Comparison of ENCODE assay signal across 8 mouse cellular contexts in genomic region chr10:79996272-79997033, GRCm38 (mm10). TPM values are rescaled to one million over a fixed set of nuclear protein-coding genes. Genes with fewer than 3 reads are reported as not detected.
DNase-seq lines count a peak whose midpoint lies in the region; ATAC-seq and TF ChIP-seq lines count a peak whose summit lies in the region.

Abca7 (plus strand) TSS chr10:79996494.

- H3K9ac ChIP-seq in ES-Bruce4 (ENCODE audit: low read depth, poor library complexity, severe bottlenecking) = peak within 1 kb of the TSS; percentile 75
- peak within 1 kb of the TSS; percentile 50 for H3K9ac ChIP-seq in forebrain, embryonic 12.5 days
- peak within 1 kb of the TSS; percentile 58 for H3K9ac ChIP-seq in heart, postnatal 0 days (replicated peaks; ENCODE audit: low read depth, low read length)
- H3K9ac ChIP-seq in liver, embryonic 15.5 days = peak within 1 kb of the TSS; percentile 86
- H3K9ac ChIP-seq in neural tube, embryonic 11.5 days (ENCODE audit: low read length) = peak within 1 kb of the TSS; percentile 41
- H3K9ac ChIP-seq in stomach, embryonic 16.5 days (ENCODE audit: low read length) = peak within 1 kb of the TSS; percentile 72

- ATAC-seq in forebrain, embryonic 12.5 days (ENCODE audit: low FRiP score) = peak; percentile 90
- peak; percentile 89 for ATAC-seq in heart, postnatal 0 days (ENCODE audit: insufficient read depth, low read depth)
- ATAC-seq in liver, embryonic 15.5 days (ENCODE audit: insufficient read depth) = peak; percentile 85
- peak; percentile 75 for ATAC-seq in neural tube, embryonic 11.5 days (ENCODE audit: insufficient read depth, low FRiP score, low TSS enrichment)
- ATAC-seq in stomach, embryonic 16.5 days (ENCODE audit: insufficient read depth, low FRiP score) = peak; percentile 91

- H3K4me1 ChIP-seq in ES-Bruce4 (ENCODE audit: control insufficient read depth, insufficient read depth, low read length) = no peaks in the 10 kb centered on the region
- peaks cover 21% of the 10 kb centered on the region for H3K4me1 ChIP-seq in forebrain, embryonic 12.5 days
- H3K4me1 ChIP-seq in heart, postnatal 0 days (ENCODE audit: control insufficient read depth, insufficient read depth) = peaks cover 12% of the 10 kb centered on the region; the same call in 1 of the 2 replicates
- H3K4me1 ChIP-seq in liver, embryonic 15.5 days (replicated peaks) = peaks cover 71% of the 10 kb centered on the region
- peaks cover 5% of the 10 kb centered on the region; the same call in 1 of the 2 replicates for H3K4me1 ChIP-seq in neural tube, embryonic 11.5 days (ENCODE audit: control insufficient read depth, insufficient read depth, low read length)
- peaks cover 14% of the 10 kb centered on the region for H3K4me1 ChIP-seq in stomach, embryonic 16.5 days (ENCODE audit: control insufficient read depth, insufficient read depth, low read length)

- under 1% methylated on average over 34 of the region's 34 CpGs for WGBS in forebrain, embryonic 12.5 days
- under 1% methylated on average over 34 of the region's 34 CpGs for WGBS in heart, postnatal 0 days
- WGBS in liver, embryonic 15.5 days (ENCODE audit: insufficient replicate concordance) = under 1% methylated on average over 34 of the region's 34 CpGs
- WGBS in neural tube, embryonic 11.5 days = under 1% methylated on average over 34 of the region's 34 CpGs
- WGBS in stomach, embryonic 16.5 days = under 1% methylated on average over 34 of the region's 34 CpGs

- no peaks in the 10 kb centered on the region for H3K36me3 ChIP-seq in ES-Bruce4 (ENCODE audit: control insufficient read depth, insufficient read depth, low read length, poor library complexity, severe bottlenecking)
- H3K36me3 ChIP-seq in forebrain, embryonic 12.5 days (replicated peaks) = no peaks in the 10 kb centered on the region
- peaks cover 41% of the 10 kb centered on the region for H3K36me3 ChIP-seq in heart, postnatal 0 days (replicated peaks; ENCODE audit: control insufficient read depth, insufficient read depth, low read length)
- peaks cover 54% of the 10 kb centered on the region for H3K36me3 ChIP-seq in liver, embryonic 15.5 days (replicated peaks)
- no peaks in the 10 kb centered on the region; the same call in 1 of the 2 replicates for H3K36me3 ChIP-seq in neural tube, embryonic 11.5 days (ENCODE audit: control insufficient read depth, insufficient read depth, low read length)
- peaks cover 20% of the 10 kb centered on the region for H3K36me3 ChIP-seq in stomach, embryonic 16.5 days (ENCODE audit: control insufficient read depth, insufficient read depth, low read length)

- TF ChIP-seq EP300 in ES-Bruce4 (IDR thresholded peaks at IDR 0.05; ENCODE audit: insufficient read depth, low read depth, low read length) = no peak
- no peak for TF ChIP-seq EP300 in heart, postnatal 0 days (IDR thresholded peaks at IDR 0.05; ENCODE audit: low read depth)

- H3K4me2 ChIP-seq in forebrain, embryonic 12.5 days = peak within 1 kb of the TSS; percentile 76
- peak within 1 kb of the TSS; percentile 89 for H3K4me2 ChIP-seq in heart, postnatal 0 days (ENCODE audit: low read depth, low read length)
- H3K4me2 ChIP-seq in liver, embryonic 15.5 days = peak within 1 kb of the TSS; percentile 85
- H3K4me2 ChIP-seq in neural tube, embryonic 11.5 days (ENCODE audit: low read depth) = peak within 1 kb of the TSS; percentile 64
- peak within 1 kb of the TSS; percentile 88 for H3K4me2 ChIP-seq in stomach, embryonic 16.5 days (ENCODE audit: low read depth, low read length)

- no peak for TF ChIP-seq CTCF in ES-Bruce4 (IDR thresholded peaks at IDR 0.05; ENCODE audit: low read depth, low read length)
- no peak for TF ChIP-seq CTCF in heart, postnatal 0 days (IDR thresholded peaks at IDR 0.05; ENCODE audit: low read depth)

- TF ChIP-seq POLR2A in ES-Bruce4 (IDR thresholded peaks at IDR 0.05; ENCODE audit: insufficient read depth, low read length) = peak; percentile 5

- no peaks in the 10 kb centered on the region for H3K27me3 ChIP-seq in ES-Bruce4 (ENCODE audit: control insufficient read depth, insufficient read depth, low read length, poor library complexity, severe bottlenecking)
- H3K27me3 ChIP-seq in forebrain, embryonic 12.5 days = peaks cover 36% of the 10 kb centered on the region
- H3K27me3 ChIP-seq in heart, postnatal 0 days (ENCODE audit: control insufficient read depth, insufficient read depth, low read length) = no peaks in the 10 kb centered on the region
- no peaks in the 10 kb centered on the region for H3K27me3 ChIP-seq in liver, embryonic 15.5 days
- H3K27me3 ChIP-seq in neural tube, embryonic 11.5 days (ENCODE audit: control insufficient read depth, insufficient read depth, low read length) = no peaks in the 10 kb centered on the region
- no peaks in the 10 kb centered on the region for H3K27me3 ChIP-seq in stomach, embryonic 16.5 days (ENCODE audit: control insufficient read depth, insufficient read depth, low read length)

- peak within 1 kb of the TSS; percentile 96 for H3K4me3 ChIP-seq in ES-Bruce4 (ENCODE audit: low read depth, low read length)
- H3K4me3 ChIP-seq in forebrain, embryonic 12.5 days (replicated peaks) = peak within 1 kb of the TSS; percentile 47
- peak within 1 kb of the TSS; percentile 59 for H3K4me3 ChIP-seq in heart, postnatal 0 days (ENCODE audit: low read depth, low read length)
- H3K4me3 ChIP-seq in liver, embryonic 15.5 days (replicated peaks) = peak within 1 kb of the TSS; percentile 80
- peak within 1 kb of the TSS; percentile 42 for H3K4me3 ChIP-seq in neural tube, embryonic 11.5 days (ENCODE audit: low read depth, low read length)
- peak within 1 kb of the TSS; percentile 50 for H3K4me3 ChIP-seq in stomach, embryonic 16.5 days (replicated peaks; ENCODE audit: low read length)

- no peaks in the 10 kb centered on the region for H3K9me3 ChIP-seq in ES-Bruce4 (replicated peaks; ENCODE audit: control insufficient read depth, insufficient read depth, low read length, poor library complexity, severe bottlenecking)
- H3K9me3 ChIP-seq in forebrain, embryonic 12.5 days = peaks cover 3% of the 10 kb centered on the region; the same call in 1 of the 2 replicates
- H3K9me3 ChIP-seq in heart, postnatal 0 days (replicated peaks; ENCODE audit: control insufficient read depth, low read length) = no peaks in the 10 kb centered on the region
- H3K9me3 ChIP-seq in liver, embryonic 15.5 days (replicated peaks) = no peaks in the 10 kb centered on the region
- H3K9me3 ChIP-seq in neural tube, embryonic 11.5 days (ENCODE audit: control insufficient read depth, low read length) = peaks cover 3% of the 10 kb centered on the region; the same call in 1 of the 2 replicates
- peaks cover 3% of the 10 kb centered on the region; the same call in 1 of the 2 replicates for H3K9me3 ChIP-seq in stomach, embryonic 16.5 days (replicated peaks; ENCODE audit: control insufficient read depth, low read length)

- DNase-seq in c-Kit-positive CD71-positive TER-119-positive erythroid progenitor cells, embryonic 14.5 days (ENCODE audit: low spot score) = peak; percentile 97
- peak; percentile 93 for DNase-seq in heart, postnatal 0 days (ENCODE audit: low spot score)
- DNase-seq in kidney, postnatal 4 days = peak; percentile 99
- DNase-seq in neural tube, embryonic 11.5 days (ENCODE audit: low spot score) = peak; percentile 97

- no peak within 1 kb of the TSS for H3K27ac ChIP-seq in ES-Bruce4 (ENCODE audit: insufficient read depth, low read length)
- H3K27ac ChIP-seq in forebrain, embryonic 12.5 days = peak within 1 kb of the TSS; percentile 67
- H3K27ac ChIP-seq in heart, postnatal 0 days (ENCODE audit: low read depth) = peak within 1 kb of the TSS; percentile 52; the same call in 1 of the 2 replicates
- H3K27ac ChIP-seq in liver, embryonic 15.5 days (replicated peaks) = peak within 1 kb of the TSS; percentile 92
- peak within 1 kb of the TSS; percentile 23; the same call in 1 of the 2 replicates for H3K27ac ChIP-seq in neural tube, embryonic 11.5 days (ENCODE audit: low read depth, low read length)
- peak within 1 kb of the TSS; percentile 63 for H3K27ac ChIP-seq in stomach, embryonic 16.5 days (ENCODE audit: low read length)

RNA-seq across cellular contexts. Expression of gene Abca7, which starts in this region (rescaled TPM):
- 10.6 and 11.0 TPM in 2 replicates for polyA plus RNA-seq in ES-Bruce4 (2011; ENCODE audit: insufficient read depth, insufficient read length, low read depth, missing spikeins)
- polyA plus RNA-seq in forebrain, embryonic 12.5 days (2016; fragmentation: Nextera tagmentation; extraction: Ambion mirVana) = 5.8 and 5.9 TPM in 2 replicates
- 10.4 and 11.4 TPM in 2 replicates for total RNA-seq in heart, postnatal 0 days (2014; rRNA removed; ENCODE audit: low replicate concordance)
- polyA plus RNA-seq in heart, postnatal 0 days (2015; fragmentation: Nextera tagmentation; extraction: Ambion mirVana) = 1.9 TPM in 2 replicates
- 7.5 and 9.0 TPM in 2 replicates for polyA plus RNA-seq in liver, embryonic 15.5 days (2015; fragmentation: Nextera tagmentation; extraction: Ambion mirVana)
- 4.3 and 7.0 TPM in 2 replicates for polyA plus RNA-seq in neural tube, embryonic 11.5 days (2014; fragmentation: Nextera tagmentation; extraction: Ambion mirVana)
- polyA plus RNA-seq in stomach, embryonic 16.5 days (2015; fragmentation: Nextera tagmentation; extraction: Ambion mirVana) = 6.3 and 7.4 TPM in 2 replicates

Comparison
In these comparisons a context has a peak if more than half of its experiments do, and no peak if none do; other contexts are left out.
1. H3K4me3 ChIP-seq: peak in every context shown above with its lines; median percentile 96 in ES-Bruce4; 80 in liver, embryonic 15.5 days; 59 in heart, postnatal 0 days; 50 in stomach, embryonic 16.5 days; 47 in forebrain, embryonic 12.5 days; 42 in neural tube, embryonic 11.5 days.